Comparison of ENCODE assay signal across 12 mouse cellular contexts in genomic region chrX:6832553-6832952, GRCm38 (mm10). TPM values are rescaled to one million over a fixed set of nuclear protein-coding genes. Genes with fewer than 3 reads are reported as not detected.
DNase-seq lines count a peak whose midpoint lies in the region; ATAC-seq and TF ChIP-seq lines count a peak whose summit lies in the region.
"Had no signal": no experiment of that assay in that cellular context is flagged by ENCODE, and none has a peak within 500 bp of the region (broad histone marks: within the 10 kb centered on the region; RNA-seq: fewer than 3 reads in every experiment).

No protein-coding gene starts in this region.

- H3K9ac ChIP-seq in kidney, postnatal 0 days (ENCODE audit: low read depth, low read length), result no peak overlapping the region
- H3K9ac ChIP-seq: liver, embryonic 14.5 days had no signal

- H3K27me3 ChIP-seq in kidney, postnatal 0 days (ENCODE audit: insufficient read depth, low read length), result no peaks in the 10 kb centered on the region
- H3K27me3 ChIP-seq in kidney, adult 2 months (replicated peaks; ENCODE audit: control insufficient read depth, insufficient read depth, low read length), result no peaks in the 10 kb centered on the region
- no peaks in the 10 kb centered on the region for H3K27me3 ChIP-seq in E14TG2a.4 (ENCODE audit: insufficient read depth, low read length)

- no peaks in the 10 kb centered on the region for H3K36me3 ChIP-seq in kidney, postnatal 0 days (ENCODE audit: insufficient read depth, low read length)
- no peaks in the 10 kb centered on the region for H3K36me3 ChIP-seq in kidney, adult 2 months (ENCODE audit: control insufficient read depth, insufficient read depth, low read length)
- no peaks in the 10 kb centered on the region for H3K36me3 ChIP-seq in E14TG2a.4 (ENCODE audit: insufficient read depth, low read length)
- H3K36me3 ChIP-seq: G1E had no signal

- 40% methylated on average over 2 of the region's 2 CpGs for WGBS in kidney, postnatal 0 days
- 15% methylated on average over 2 of the region's 2 CpGs for WGBS in kidney, adult 2 months

- no peak for TF ChIP-seq POLR2A in kidney, adult 2 months (IDR thresholded peaks at IDR 0.05; ENCODE audit: low read depth, low read length)
- no peak for TF ChIP-seq POLR2A in brain, embryonic 14.5 days (IDR thresholded peaks at IDR 0.05; ENCODE audit: borderline replicate concordance, extremely low read depth, insufficient read depth, insufficient read length, poor library complexity, severe bottlenecking)

- H3K9me3 ChIP-seq in kidney, postnatal 0 days (replicated peaks; ENCODE audit: low read length), result no peaks in the 10 kb centered on the region
- no peaks in the 10 kb centered on the region for H3K9me3 ChIP-seq in E14TG2a.4 (ENCODE audit: low read length)
- H3K9me3 ChIP-seq: G1E had no signal

- peak; percentile 56 for TF ChIP-seq CTCF in kidney, postnatal 0 days (IDR thresholded peaks at IDR 0.05; ENCODE audit: low read depth)
- no peak for TF ChIP-seq CTCF in kidney, adult 2 months (conservative IDR thresholded peaks at IDR 0.05; ENCODE audit: insufficient read depth, insufficient read length, low read depth, low read length)
- 0 out of 2 replicates have a peak, but pooled peaks have one; percentile 5 for TF ChIP-seq CTCF in E14TG2a.4 (conservative IDR thresholded peaks at IDR 0.05; ENCODE audit: low read length)
- peak; percentile 17; the same call in 1 of the 2 replicates for TF ChIP-seq CTCF in brain, embryonic 14.5 days (IDR thresholded peaks at IDR 0.05; ENCODE audit: borderline replicate concordance, extremely low read depth, insufficient read depth, insufficient read length)

- no peak overlapping the region for H3K4me2 ChIP-seq in kidney, postnatal 0 days (ENCODE audit: low read length)

- H3K27ac ChIP-seq in kidney, postnatal 0 days, result no peak overlapping the region
- no peak overlapping the region for H3K27ac ChIP-seq in kidney, adult 2 months (ENCODE audit: insufficient read depth, low read depth, low read length)
- H3K27ac ChIP-seq: liver, embryonic 14.5 days had no signal

- no peak for ATAC-seq in kidney, postnatal 0 days (replicated peaks; ENCODE audit: low FRiP score, low read depth)

- no peaks in the 10 kb centered on the region for H3K4me1 ChIP-seq in kidney, postnatal 0 days (replicated peaks; ENCODE audit: insufficient read depth, low read length)
- H3K4me1 ChIP-seq in kidney, adult 2 months (ENCODE audit: control insufficient read depth, insufficient read depth, low read length), result no peaks in the 10 kb centered on the region
- H3K4me1 ChIP-seq in E14TG2a.4 (replicated peaks; ENCODE audit: low read depth, low read length), result no peaks in the 10 kb centered on the region

- peak; percentile 28 for DNase-seq in kidney, postnatal 0 days (ENCODE audit: low spot score)
- DNase-seq in kidney, adult 2 months, result no peak
- peak; percentile 0 for DNase-seq in 416B (ENCODE audit: low read depth)
- peak; percentile 10 for DNase-seq in brain, embryonic 14.5 days (ENCODE audit: low read depth)
- no peak for DNase-seq in T-cell, adult 2 months (ENCODE audit: low spot score)
- DNase-seq in spleen, postnatal 36 days (ENCODE audit: low spot score in 2 of 2), result no peak
- DNase-seq: adrenal gland, adult 2 months; cerebellum, postnatal 36 days had no signal

- H3K4me3 ChIP-seq in kidney, postnatal 0 days (replicated peaks; ENCODE audit: low read depth, low read length), result no peak overlapping the region
- no peak overlapping the region for H3K4me3 ChIP-seq in kidney, adult 2 months (ENCODE audit: insufficient read depth, low read depth, low read length)
- H3K4me3 ChIP-seq in E14TG2a.4 (replicated peaks; ENCODE audit: low read length), result no peak overlapping the region

RNA-seq across cellular contexts. Expression of gene Dgkk, which starts 53.4 kb away (rescaled TPM):
- 0.03 TPM in 2 replicates for polyA plus RNA-seq in kidney, postnatal 0 days (2015; fragmentation: Nextera tagmentation; extraction: Ambion mirVana)
- polyA plus RNA-seq in kidney, adult 2 months (2012; rRNA removed), result not detected in 2 replicates
- polyA plus RNA-seq in brain, embryonic 14.5 days (2012; rRNA removed), result 1.1 and 2.8 TPM in 2 replicates
- polyA plus RNA-seq: G1E; small intestine, adult 2 months had no signal

Comparison
In these comparisons a context has a peak if more than half of its experiments do, and no peak if none do; other contexts are left out.
1. DNase-seq: peak in kidney, postnatal 0 days (single experiment), 416B (single experiment) and brain, embryonic 14.5 days (single experiment); none in kidney, adult 2 months (single experiment), T-cell, adult 2 months (single experiment) and spleen, postnatal 36 days (0 of 2).